Mouse (Mus musculus) kidney, embryonic 15.5 days (tissue): ENCODE data around the gene Ttll8. TPM values are rescaled to one million over a fixed set of nuclear protein-coding genes. Genes with fewer than 3 reads are reported as not detected.

ENCODE experiments used
- ATAC-seq: fragments of 200-750 bp; cut with Nextera tagmentation; replicated peaks from 2 replicates; pipeline ENCODE4 v1.8.0; 2017; ENCODE audit warnings: moderate TSS enrichment; ENCODE audit not compliant: low FRiP score
- H3K27ac ChIP-seq: fragments of 300-500 bp; sonication (generic); 2 replicates; pipeline ENCODE4 v1.5.1; 2015; ENCODE audit warnings: mild to moderate bottlenecking, inconsistent platforms
- H3K27me3 ChIP-seq: fragments of 300-500 bp; sonication (generic); 2 replicates; pipeline ENCODE4 v1.6.1; 2015; ENCODE audit warnings: inconsistent platforms
- H3K36me3 ChIP-seq: fragments of 300-500 bp; sonication (generic); 2 replicates; pipeline ENCODE4 v1.6.1; 2015; ENCODE audit warnings: inconsistent platforms
- H3K4me1 ChIP-seq: fragments of 300-500 bp; sonication (generic); 2 replicates; pipeline ENCODE4 v1.6.1; 2015; ENCODE audit warnings: inconsistent platforms
- H3K4me2 ChIP-seq: fragments of 300-500 bp; sonication (generic); 2 replicates; pipeline ENCODE4 v1.6.1; 2015; ENCODE audit warnings: moderate library complexity, mild to moderate bottlenecking, inconsistent platforms
- H3K4me3 ChIP-seq: fragments of 300-500 bp; sonication (generic); replicated peaks from 2 replicates; pipeline ENCODE4 v1.5.1; 2015; ENCODE audit warnings: mild to moderate bottlenecking, inconsistent platforms
- H3K9ac ChIP-seq: fragments of 300-500 bp; sonication (generic); 2 replicates; pipeline ENCODE4 v1.6.1; 2015; ENCODE audit warnings: mild to moderate bottlenecking, inconsistent platforms
- H3K9me3 ChIP-seq: fragments of 300-500 bp; sonication (generic); replicated peaks from 2 replicates; pipeline ENCODE4 v1.6.1; 2016; ENCODE audit warnings: inconsistent platforms
- WGBS: fragments of 180-500 bp; shearing (Covaris S2); methylation state at CpG from one replicate; pipeline ENCODE4 v1.1.7; 2015; ENCODE audit warnings: mixed read lengths; 5-methylcytosine and 5-hydroxymethylcytosine counted together
- polyA plus RNA-seq: library from polyadenylated mRNA; unstranded; fragments of >200 nt; fragmentation: Nextera tagmentation; extraction: Ambion mirVana; gene quantifications from 2 replicates; pipeline ENCODE4 v1.2.1, GENCODE M21; 2015

Gene Ttll8
- polyA plus RNA-seq, 1 experiment from 2014 or later: not detected

DNA sequence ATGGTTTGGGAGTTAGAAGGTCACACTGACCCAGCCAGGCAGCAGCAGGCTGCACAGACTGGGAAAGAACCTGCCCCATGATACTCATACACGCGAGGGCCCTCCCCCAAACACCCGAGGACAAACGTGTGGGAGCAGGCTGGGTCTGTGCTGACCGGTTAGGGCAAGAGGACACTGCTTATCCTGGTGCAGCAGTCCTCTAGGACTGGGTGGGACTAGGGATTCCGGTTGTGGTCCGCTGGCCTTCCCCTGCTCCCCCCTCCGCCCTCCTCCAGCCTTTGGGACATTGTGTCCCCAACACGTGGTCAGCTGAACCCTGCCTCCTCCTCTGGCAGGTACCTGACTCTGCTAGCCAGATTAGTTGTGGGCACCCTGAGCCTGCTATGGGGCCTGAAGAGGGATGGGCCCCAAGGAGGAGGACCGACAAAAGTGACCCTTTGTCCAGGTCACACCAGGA is 78.6 kb downstream of the Ttll8 start:
- Histone ChIP-seq H3K4me2 (peak overlapping the region; percentile 47), H3K9ac (0 out of 2 replicates have a peak overlapping the region, but pooled peaks have one; percentile 4), H3K4me3 (no peak overlapping the region), H3K4me1 (peaks cover 11% of the 10 kb centered on the region; the same call in 1 of the 2 replicates), H3K27ac (no peak overlapping the region), H3K36me3 (no peaks in the 10 kb centered on the region), H3K27me3 (no peaks in the 10 kb centered on the region), H3K9me3 (no peaks in the 10 kb centered on the region)
- peak; percentile 85 for ATAC-seq
- WGBS: 26% methylated on average over 10 of the region's 10 CpGs

DNA sequence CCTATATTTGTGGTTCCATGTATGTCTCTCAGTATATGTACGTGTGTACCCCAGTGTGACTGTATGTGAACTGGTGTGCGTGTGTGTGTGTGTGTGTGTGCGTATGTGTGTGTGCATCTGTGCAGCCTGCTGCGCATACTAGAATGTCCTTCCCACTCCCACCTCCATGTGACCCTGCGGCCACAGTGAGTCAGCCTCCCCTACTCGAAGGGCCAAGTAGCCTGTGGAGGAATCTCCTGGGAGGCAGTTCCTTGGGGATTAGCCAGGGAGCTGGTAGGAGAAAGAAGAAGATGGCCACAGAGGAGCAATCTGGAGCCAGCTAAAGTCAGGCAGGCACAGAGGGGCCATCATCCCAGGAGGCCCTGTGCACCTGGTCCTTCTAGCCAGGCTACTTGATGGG is 79.7 kb downstream of the Ttll8 start:
- H3K27me3 ChIP-seq: no peaks in the 10 kb centered on the region
- no peak overlapping the region for H3K27ac ChIP-seq
- H3K36me3 ChIP-seq: no peaks in the 10 kb centered on the region
- ATAC-seq: no peak
- no peak overlapping the region for H3K4me2 ChIP-seq
- no peaks in the 10 kb centered on the region for H3K9me3 ChIP-seq
- no peak overlapping the region for H3K4me3 ChIP-seq
- no peak overlapping the region for H3K9ac ChIP-seq
- 82% methylated on average over 6 of the region's 6 CpGs for WGBS
- peaks cover 11% of the 10 kb centered on the region; the same call in 1 of the 2 replicates for H3K4me1 ChIP-seq

- 84% methylated on average over 3 of the region's 3 CpGs for WGBS
- no peaks in the 10 kb centered on the region for H3K27me3 ChIP-seq
- no peak for ATAC-seq
- H3K27ac ChIP-seq: no peak overlapping the region
- H3K4me1 ChIP-seq: peaks cover 11% of the 10 kb centered on the region; the same call in 1 of the 2 replicates
- H3K9me3 ChIP-seq: no peaks in the 10 kb centered on the region
- no peak overlapping the region for H3K4me2 ChIP-seq
- H3K4me3 ChIP-seq: no peak overlapping the region
- no peaks in the 10 kb centered on the region for H3K36me3 ChIP-seq
- H3K9ac ChIP-seq: no peak overlapping the region
These were observed 80.2 kb downstream of the Ttll8 start for GRCm38 (mm10) chr15:88874061-88874460.

GRCm38 (mm10) chr15:88870418-88871185 is 83.6 kb downstream of the Ttll8 start:
- ATAC-seq: no peak
- peaks cover 13% of the 10 kb centered on the region for H3K36me3 ChIP-seq
- no peaks in the 10 kb centered on the region for H3K9me3 ChIP-seq

GRCm38 (mm10) chr15:88868024-88868742 is 86.0 kb downstream of the Ttll8 start:
- peak overlapping the region; percentile 81 for H3K27ac ChIP-seq
- H3K27me3 ChIP-seq: no peaks in the 10 kb centered on the region
- no peaks in the 10 kb centered on the region for H3K9me3 ChIP-seq
- no peak overlapping the region for H3K4me3 ChIP-seq
- H3K4me2 ChIP-seq: no peak overlapping the region; the same call in 1 of the 2 replicates
- H3K36me3 ChIP-seq: peaks cover 28% of the 10 kb centered on the region
- H3K9ac ChIP-seq: no peak overlapping the region
- 69% methylated on average over 6 of the region's 6 CpGs for WGBS
- ATAC-seq: no peak
- peaks cover 47% of the 10 kb centered on the region for H3K4me1 ChIP-seq

More at GRCm38 (mm10) chr15:88870418-88871185, 83.6 kb downstream of the Ttll8 start:
- H3K4me1 ChIP-seq: peaks cover 30% of the 10 kb centered on the region
- H3K27ac ChIP-seq: no peak overlapping the region
- H3K4me3 ChIP-seq: no peak overlapping the region
- H3K9ac ChIP-seq: no peak overlapping the region
- H3K4me2 ChIP-seq: no peak overlapping the region
- no peaks in the 10 kb centered on the region for H3K27me3 ChIP-seq
- WGBS: 64% methylated on average over 5 of the region's 5 CpGs

- H3K4me1 ChIP-seq: peaks cover 47% of the 10 kb centered on the region
- H3K9ac ChIP-seq: no peak overlapping the region
- WGBS: 27% methylated on average over 5 of the region's 5 CpGs
- no peaks in the 10 kb centered on the region for H3K27me3 ChIP-seq
- H3K36me3 ChIP-seq: peaks cover 28% of the 10 kb centered on the region
- peak overlapping the region; percentile 13; the same call in 1 of the 2 replicates for H3K4me2 ChIP-seq
- no peak for ATAC-seq
- H3K9me3 ChIP-seq: no peaks in the 10 kb centered on the region
- peak overlapping the region; percentile 81 for H3K27ac ChIP-seq
- H3K4me3 ChIP-seq: no peak overlapping the region
These were observed 86.7 kb downstream of the Ttll8 start for GRCm38 (mm10) chr15:88867368-88868023.

DNA sequence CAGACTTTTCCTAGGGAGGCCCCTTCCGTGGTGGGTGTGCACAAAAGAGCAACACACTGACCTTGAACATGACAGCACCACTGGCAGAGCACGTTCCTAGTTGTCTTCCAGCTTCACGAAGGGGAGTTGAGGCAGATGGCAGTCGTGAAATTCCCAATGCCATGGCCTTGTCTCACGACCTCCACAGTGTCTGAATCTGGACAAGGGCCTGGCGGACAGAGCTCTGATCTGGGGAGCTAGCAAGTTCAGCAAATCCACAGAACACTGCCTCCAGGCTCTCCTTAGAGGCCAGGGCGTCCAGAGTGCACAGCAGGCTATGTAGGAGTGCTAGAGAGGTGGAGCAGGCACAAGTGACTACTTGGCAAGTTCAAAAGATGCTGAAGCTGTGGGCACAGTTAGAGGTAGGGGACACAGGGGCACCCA is 87.3 kb downstream of the Ttll8 start:
- Histone ChIP-seq H3K9ac (0 out of 2 replicates have a peak overlapping the region, but pooled peaks have one; percentile 6), H3K27me3 (no peaks in the 10 kb centered on the region), H3K4me2 (peak overlapping the region; percentile 13; the same call in 1 of the 2 replicates), H3K27ac (peak overlapping the region; percentile 81), H3K36me3 (peaks cover 28% of the 10 kb centered on the region), H3K4me1 (peaks cover 47% of the 10 kb centered on the region), H3K4me3 (no peak overlapping the region), H3K9me3 (no peaks in the 10 kb centered on the region)
- no peak for ATAC-seq
- WGBS: 53% methylated on average over 7 of the region's 7 CpGs

DNA sequence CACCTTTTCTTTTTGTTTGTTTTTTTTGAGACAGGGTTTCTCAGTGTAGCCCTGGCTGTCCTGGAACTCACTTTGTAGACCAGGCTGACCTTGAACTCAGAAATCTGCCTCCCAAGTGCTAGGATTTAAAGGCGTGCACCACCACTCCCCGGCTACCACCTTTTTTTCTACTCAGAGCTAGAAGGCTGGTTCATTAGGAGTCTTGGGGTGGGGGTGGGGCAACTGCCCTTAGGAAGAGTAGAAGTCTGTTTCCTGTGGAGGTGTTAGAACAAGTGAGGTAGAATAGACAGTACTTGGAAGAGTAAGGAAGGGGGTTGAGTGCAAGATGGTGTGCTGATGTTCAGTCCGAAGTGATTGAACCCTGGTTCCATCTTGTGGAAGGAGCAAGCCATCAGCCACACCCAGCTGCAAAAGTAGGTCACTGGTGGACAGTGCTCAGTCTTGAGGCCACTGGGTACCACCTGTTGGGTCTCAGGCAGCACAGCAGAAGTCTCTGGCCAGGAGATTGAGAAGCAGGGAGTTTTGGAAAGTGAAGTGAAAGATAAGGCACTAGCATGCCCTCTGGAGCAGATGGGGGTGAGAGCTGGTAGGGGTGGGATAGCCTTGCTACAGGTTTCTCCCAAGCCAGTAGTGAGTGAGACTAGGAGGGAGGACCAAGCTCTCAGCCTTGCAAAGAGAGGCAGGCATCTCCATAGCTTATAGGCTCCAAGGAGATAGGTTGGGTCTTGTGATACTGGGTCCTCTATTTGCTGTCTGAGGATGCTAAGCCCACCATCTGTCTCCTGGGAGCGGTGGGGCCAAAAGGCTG is 88.1 kb downstream of the Ttll8 start:
- no peak overlapping the region for H3K4me2 ChIP-seq
- 73% methylated on average over 4 of the region's 4 CpGs for WGBS
- H3K27ac ChIP-seq: peak overlapping the region; percentile 81
- peaks cover 28% of the 10 kb centered on the region for H3K36me3 ChIP-seq
- no peaks in the 10 kb centered on the region for H3K9me3 ChIP-seq
- ATAC-seq: no peak
- H3K9ac ChIP-seq: no peak overlapping the region
- peaks cover 53% of the 10 kb centered on the region for H3K4me1 ChIP-seq
- H3K4me3 ChIP-seq: no peak overlapping the region
- H3K27me3 ChIP-seq: no peaks in the 10 kb centered on the region

- Histone ChIP-seq H3K4me3 (peak overlapping the region; percentile 86), H3K4me2 (peak overlapping the region; percentile 86), H3K9ac (peak overlapping the region; percentile 84; the same call in 1 of the 2 replicates), H3K4me1 (peaks cover 53% of the 10 kb centered on the region), H3K27me3 (no peaks in the 10 kb centered on the region), H3K27ac (peak overlapping the region; percentile 93; the same call in 1 of the 2 replicates), H3K9me3 (no peaks in the 10 kb centered on the region), H3K36me3 (peaks cover 28% of the 10 kb centered on the region)
- 65% methylated on average over 14 of the region's 14 CpGs for WGBS
- no peak for ATAC-seq
These were observed 89.2 kb downstream of the Ttll8 start for GRCm38 (mm10) chr15:88865061-88865460.

GRCm38 (mm10) chr15:88864270-88865030 is 89.8 kb downstream of the Ttll8 start:
- Histone ChIP-seq H3K9me3 (no peaks in the 10 kb centered on the region), H3K27ac (peak overlapping the region; percentile 93), H3K27me3 (no peaks in the 10 kb centered on the region), H3K4me1 (peaks cover 53% of the 10 kb centered on the region), H3K9ac (peak overlapping the region; percentile 84), H3K4me2 (peak overlapping the region; percentile 86), H3K36me3 (peaks cover 28% of the 10 kb centered on the region), H3K4me3 (peak overlapping the region; percentile 86)
- 30% methylated on average over 22 of the region's 22 CpGs for WGBS
- ATAC-seq: peak; percentile 4
